Mouse (Mus musculus) heart, embryonic 16.5 days (tissue): Measurements from ENCODE around the gene Srbd1. TPM values are rescaled to one million over a fixed set of nuclear protein-coding genes. Genes with fewer than 3 reads are reported as not detected.
A peak's percentile ranks its signal among the peaks of the same experiment; 100 is the strongest.

Experiments
- ATAC-seq: fragments of 200-750 bp; cut with Nextera tagmentation; replicated peaks from 2 replicates; pipeline ENCODE4 v1.8.0; 2017; ENCODE audit warnings: moderate number of reproducible peaks; ENCODE audit not compliant: insufficient read depth, low FRiP score; ENCODE audit errors: extremely low read depth
- H3K27ac ChIP-seq: fragments of 300-500 bp; sonication (generic); 2 replicates; pipeline ENCODE4 v1.5.1; 2014; ENCODE audit warnings: mild to moderate bottlenecking, low read length, control low read depth, moderate library complexity
- H3K27me3 ChIP-seq: fragments of 300-500 bp; sonication (generic); 2 replicates; pipeline ENCODE4 v1.6.1; 2014; ENCODE audit warnings: low read length, mixed read lengths; ENCODE audit not compliant: control insufficient read depth, insufficient read depth
- H3K36me3 ChIP-seq: fragments of 300-500 bp; sonication (generic); 2 replicates; pipeline ENCODE4 v1.6.1; 2014; ENCODE audit not compliant: control insufficient read depth, insufficient read depth
- H3K4me1 ChIP-seq: fragments of 300-500 bp; sonication (generic); 2 replicates; pipeline ENCODE4 v1.6.1; 2014; ENCODE audit warnings: low read length, mixed read lengths; ENCODE audit not compliant: control insufficient read depth, insufficient read depth
- H3K4me2 ChIP-seq: fragments of 300-500 bp; sonication (generic); 2 replicates; pipeline ENCODE4 v1.6.1; 2014; ENCODE audit warnings: low read depth, mild to moderate bottlenecking, control low read depth, low read length
- H3K4me3 ChIP-seq: fragments of 300-500 bp; sonication (generic); 2 replicates; pipeline ENCODE4 v1.5.1; 2014; ENCODE audit warnings: mild to moderate bottlenecking, control low read depth, low read length
- H3K9ac ChIP-seq: fragments of 300-500 bp; sonication (generic); 2 replicates; pipeline ENCODE4 v1.6.1; 2014; ENCODE audit warnings: low read length, control low read depth
- H3K9me3 ChIP-seq: fragments of 300-500 bp; sonication (generic); replicated peaks from 2 replicates; pipeline ENCODE4 v1.6.1; 2016; ENCODE audit warnings: low read length; ENCODE audit not compliant: control insufficient read depth
- WGBS: fragments of 180-500 bp; shearing (Covaris S2); extraction: QIAGEN DNeasy Blood & Tissue Kit; methylation state at CpG from one replicate; pipeline ENCODE4 v1.1.7; 2014; 5-methylcytosine and 5-hydroxymethylcytosine counted together
- polyA plus RNA-seq: library from polyadenylated mRNA; unstranded; fragments of >200 nt; fragmentation: Nextera tagmentation; extraction: Ambion mirVana; gene quantifications from 2 replicates; pipeline ENCODE4 v1.2.1, GENCODE M21; 2015

Gene Srbd1
- 11.5 and 12.0 TPM in 2 replicates for polyA plus RNA-seq

GRCm38 (mm10) chr17:86145079-86145951, at the start of gene Srbd1:
Gene Srbd1, minus strand, starts transcription at chr17:86145175.
- ATAC-seq, result peak; percentile 96
- H3K4me1 ChIP-seq, result peaks cover 14% of the 10 kb centered on the region
- peak within 1 kb of the TSS; percentile 77 for H3K4me3 ChIP-seq
- peak within 1 kb of the TSS; percentile 86 for H3K9ac ChIP-seq
- WGBS, result 2% methylated on average over 30 of the region's 45 CpGs
- H3K27me3 ChIP-seq, result no peaks in the 10 kb centered on the region
- H3K36me3 ChIP-seq, result no peaks in the 10 kb centered on the region
- H3K27ac ChIP-seq, result peak within 1 kb of the TSS; percentile 72
- no peaks in the 10 kb centered on the region for H3K9me3 ChIP-seq
- H3K4me2 ChIP-seq, result peak within 1 kb of the TSS; percentile 99

GRCm38 (mm10) chr17:86193979-86194378, 49.0 kb upstream of the Srbd1 start:
- peaks cover 14% of the 10 kb centered on the region for H3K4me1 ChIP-seq
- H3K9me3 ChIP-seq, result no peaks in the 10 kb centered on the region
- no peaks in the 10 kb centered on the region for H3K36me3 ChIP-seq
- WGBS, result 88% methylated on average over 6 of the region's 6 CpGs
- H3K4me2 ChIP-seq, result no peak overlapping the region
- no peak overlapping the region for H3K9ac ChIP-seq
- no peak for ATAC-seq
- no peak overlapping the region for H3K4me3 ChIP-seq
- H3K27ac ChIP-seq, result no peak overlapping the region
- H3K27me3 ChIP-seq, result no peaks in the 10 kb centered on the region

- Histone ChIP-seq H3K4me2 (no peak overlapping the region), H3K4me1 (peaks cover 31% of the 10 kb centered on the region)
These were observed 42.8 kb upstream of the Srbd1 start for GRCm38 (mm10) chr17:86187777-86188176.

GRCm38 (mm10) chr17:86185584-86185983, 40.6 kb upstream of the Srbd1 start:
- Histone ChIP-seq H3K4me3 (peak overlapping the region; percentile 18; the same call in 1 of the 2 replicates), H3K9ac (peak overlapping the region; percentile 43; the same call in 1 of the 2 replicates), H3K27me3 (no peaks in the 10 kb centered on the region), H3K4me1 (peaks cover 31% of the 10 kb centered on the region), H3K9me3 (peaks cover 2% of the 10 kb centered on the region; the same call in 1 of the 2 replicates), H3K36me3 (no peaks in the 10 kb centered on the region), H3K4me2 (peak overlapping the region; percentile 53), H3K27ac (peak overlapping the region; percentile 86)
- 8% methylated on average over 7 of the region's 7 CpGs for WGBS
- ATAC-seq, result peak; percentile 96

More at GRCm38 (mm10) chr17:86187777-86188176, 42.8 kb upstream of the Srbd1 start:
- Histone ChIP-seq H3K9me3 (no peaks in the 10 kb centered on the region), H3K27me3 (no peaks in the 10 kb centered on the region), H3K4me3 (no peak overlapping the region), H3K9ac (no peak overlapping the region), H3K36me3 (no peaks in the 10 kb centered on the region), H3K27ac (no peak overlapping the region)
- WGBS, result 73% methylated on average over 1 of the region's 1 CpGs
- ATAC-seq, result no peak

- peak overlapping the region; percentile 53 for H3K4me2 ChIP-seq
- peaks cover 31% of the 10 kb centered on the region for H3K4me1 ChIP-seq
- 33% methylated on average over 9 of the region's 9 CpGs for WGBS
- no peaks in the 10 kb centered on the region for H3K27me3 ChIP-seq
- ATAC-seq, result no peak
- H3K4me3 ChIP-seq, result no peak overlapping the region
- H3K36me3 ChIP-seq, result no peaks in the 10 kb centered on the region
- peaks cover 2% of the 10 kb centered on the region; the same call in 1 of the 2 replicates for H3K9me3 ChIP-seq
- H3K27ac ChIP-seq, result peak overlapping the region; percentile 66
- no peak overlapping the region for H3K9ac ChIP-seq
These were observed 39.7 kb upstream of the Srbd1 start for GRCm38 (mm10) chr17:86184552-86185209.

GRCm38 (mm10) chr17:86183788-86184187, 38.8 kb upstream of the Srbd1 start:
- H3K36me3 ChIP-seq, result no peaks in the 10 kb centered on the region
- no peak overlapping the region for H3K9ac ChIP-seq
- no peak overlapping the region for H3K4me3 ChIP-seq
- H3K4me2 ChIP-seq, result no peak overlapping the region
- no peak for ATAC-seq
- peaks cover 31% of the 10 kb centered on the region for H3K4me1 ChIP-seq
- H3K27ac ChIP-seq, result no peak overlapping the region
- H3K9me3 ChIP-seq, result peaks cover 2% of the 10 kb centered on the region; the same call in 1 of the 2 replicates
- H3K27me3 ChIP-seq, result no peaks in the 10 kb centered on the region
- WGBS, result 35% methylated on average over 2 of the region's 2 CpGs

GRCm38 (mm10) chr17:86176722-86177121, 31.7 kb upstream of the Srbd1 start:
- Histone ChIP-seq H3K4me1 (no peaks in the 10 kb centered on the region; the same call in 1 of the 2 replicates), H3K36me3 (no peaks in the 10 kb centered on the region; the same call in 1 of the 2 replicates), H3K9me3 (peaks cover under 1% of the 10 kb centered on the region; the same call in 1 of the 2 replicates), H3K9ac (no peak overlapping the region), H3K4me2 (no peak overlapping the region), H3K27me3 (no peaks in the 10 kb centered on the region), H3K27ac (no peak overlapping the region), H3K4me3 (no peak overlapping the region)
- no peak for ATAC-seq
- 74% methylated on average over 7 of the region's 7 CpGs for WGBS

- Histone ChIP-seq H3K27ac (no peak overlapping the region), H3K4me1 (peaks cover 7% of the 10 kb centered on the region), H3K9ac (no peak overlapping the region), H3K4me2 (no peak overlapping the region), H3K27me3 (no peaks in the 10 kb centered on the region), H3K9me3 (no peaks in the 10 kb centered on the region), H3K4me3 (no peak overlapping the region), H3K36me3 (no peaks in the 10 kb centered on the region; the same call in 1 of the 2 replicates)
- no peak for ATAC-seq
- WGBS, result 56% methylated on average over 9 of the region's 9 CpGs
These were observed 30.5 kb upstream of the Srbd1 start for GRCm38 (mm10) chr17:86175516-86175915.
